Mouse (Mus musculus): ENCODE results near the gene Pfkp.
A peak's percentile ranks its signal among the peaks of the same experiment; 100 is the strongest.

Pfkp gene

GRCm38 (mm10) chr13:6648669-6649233, at the start of gene Pfkp:
Pfkp (minus strand) TSS chr13:6648777.
- DNase-seq (ENCODE audit: low spot score), result peak; percentile 91

- no peak for DNase-seq (ENCODE audit: low spot score)
Measured at GRCm38 (mm10) chr13:6690607-6691006, 42.0 kb upstream of the Pfkp start.

GRCm38 (mm10) chr13:6689962-6690361, 41.4 kb upstream of the Pfkp start:
- peak; percentile 24 for DNase-seq (ENCODE audit: low spot score)

- DNase-seq (ENCODE audit: low spot score), result peak; percentile 81
Measured at GRCm38 (mm10) chr13:6688790-6689433, 40.3 kb upstream of the Pfkp start.

- no peak for DNase-seq (ENCODE audit: low spot score)
Measured at GRCm38 (mm10) chr13:6666887-6667286, 18.3 kb upstream of the Pfkp start.

- no peak for DNase-seq (ENCODE audit: low spot score)
Measured at GRCm38 (mm10) chr13:6665506-6665905, 16.9 kb upstream of the Pfkp start.

GRCm38 (mm10) chr13:6664216-6664615, 15.6 kb upstream of the Pfkp start:
- DNase-seq (ENCODE audit: low spot score), result no peak

- no peak for DNase-seq (ENCODE audit: low spot score)
Measured at GRCm38 (mm10) chr13:6659314-6659713, 10.7 kb upstream of the Pfkp start.

GRCm38 (mm10) chr13:6657300-6657699, 8.7 kb upstream of the Pfkp start:
- no peak for DNase-seq (ENCODE audit: low spot score)

GRCm38 (mm10) chr13:6649542-6649941, 965 bp upstream of the Pfkp start:
- no peak for DNase-seq (ENCODE audit: low spot score)

- peak; percentile 20 for DNase-seq (ENCODE audit: low spot score)
Measured at GRCm38 (mm10) chr13:6647992-6648668, 447 bp downstream of the Pfkp start.

- peak; percentile 56 for DNase-seq (ENCODE audit: low spot score)
Measured at GRCm38 (mm10) chr13:6647067-6647991, 1.2 kb downstream of the Pfkp start.

- no peak for DNase-seq (ENCODE audit: low spot score)
Measured at GRCm38 (mm10) chr13:6646674-6647066, 1.9 kb downstream of the Pfkp start.

GRCm38 (mm10) chr13:6646266-6646665, 2.3 kb downstream of the Pfkp start:
- no peak for DNase-seq (ENCODE audit: low spot score)

GRCm38 (mm10) chr13:6643968-6644367, 4.6 kb downstream of the Pfkp start:
- no peak for DNase-seq (ENCODE audit: low spot score)

- no peak for DNase-seq (ENCODE audit: low spot score)
Measured at GRCm38 (mm10) chr13:6643026-6643425, 5.6 kb downstream of the Pfkp start.

- DNase-seq (ENCODE audit: low spot score), result no peak
Measured at GRCm38 (mm10) chr13:6642453-6642852, 6.1 kb downstream of the Pfkp start.

GRCm38 (mm10) chr13:6641497-6641896, 7.1 kb downstream of the Pfkp start:
- DNase-seq (ENCODE audit: low spot score), result no peak

- DNase-seq (ENCODE audit: low spot score), result no peak
Measured at GRCm38 (mm10) chr13:6639507-6640030, 9.0 kb downstream of the Pfkp start.

GRCm38 (mm10) chr13:6638976-6639375, 9.6 kb downstream of the Pfkp start:
- no peak for DNase-seq (ENCODE audit: low spot score)

- no peak for DNase-seq (ENCODE audit: low spot score)
Measured at GRCm38 (mm10) chr13:6638425-6638824, 10.2 kb downstream of the Pfkp start.

- no peak for DNase-seq (ENCODE audit: low spot score)
Measured at GRCm38 (mm10) chr13:6637534-6638124, 10.9 kb downstream of the Pfkp start.

Data from embryo, embryonic 10.5 days (tissue).